Mouse (Mus musculus): ENCODE data around the gene Mmp2. TPM values are rescaled to one million over a fixed set of nuclear protein-coding genes. Genes with fewer than 3 reads are reported as not detected.
A peak's percentile ranks its signal among the peaks of the same experiment; 100 is the strongest.

The Mmp2 gene
- polyA plus RNA-seq, 1 experiment from 2014 or later, result 131 TPM

DNA sequence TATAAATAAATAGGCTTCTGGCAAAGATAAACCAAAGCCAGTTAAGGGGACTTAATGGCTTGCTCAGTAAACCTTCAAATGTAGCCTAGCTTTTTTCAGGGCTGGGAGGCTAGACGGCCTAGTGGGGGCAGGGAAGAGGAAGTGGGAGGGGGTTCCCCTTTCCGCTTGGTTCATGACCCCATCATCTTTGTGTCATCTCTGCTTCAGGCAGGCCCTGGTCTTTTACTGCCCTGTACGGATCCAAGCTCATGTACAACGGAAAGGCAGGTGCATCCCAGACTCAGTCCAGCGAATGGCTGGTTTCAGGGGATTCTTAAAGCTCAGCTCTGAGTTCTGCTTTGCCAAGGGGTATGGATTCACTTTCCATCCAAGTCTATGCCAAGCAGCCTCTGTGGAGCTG lies 4.7 kb upstream of the Mmp2 start:
- WGBS, result 72% methylated on average over 5 of the region's 5 CpGs

DNA sequence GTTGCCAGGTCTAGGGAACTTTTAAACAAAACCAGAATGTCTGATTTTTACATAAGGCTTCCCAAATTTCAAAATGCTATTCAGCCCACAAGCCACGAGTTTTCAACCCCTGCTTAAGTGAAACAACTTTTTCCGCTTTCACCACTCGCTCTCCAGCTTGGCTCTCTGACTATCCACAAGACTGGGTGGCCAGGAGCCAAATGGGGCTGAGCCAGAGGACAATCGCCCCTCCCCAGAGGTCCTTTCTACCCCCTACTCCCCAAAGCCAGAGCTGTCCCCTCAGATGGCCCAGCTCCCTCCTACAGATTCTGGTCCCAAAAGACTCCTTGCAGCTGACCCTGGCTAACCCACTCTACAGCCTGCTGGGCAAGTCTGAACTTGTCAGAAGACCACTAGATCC lies 1.1 kb upstream of the Mmp2 start:
- Histone ChIP-seq H3K27ac (replicated peaks in 1 of 2; ENCODE audit: control insufficient read depth in 1 of 2, insufficient read depth in 1 of 2, low read depth in 2 of 2, low read length in 2 of 2) (no peak overlapping the region; a peak in 1 of 4 replicates), H3K4me2 (ENCODE audit: low read length) (no peak overlapping the region)
- 47% methylated on average over 4 of the region's 4 CpGs for WGBS

More for the DNA sequence above, 4.7 kb upstream of the Mmp2 start:
- Histone ChIP-seq H3K27ac (replicated peaks in 1 of 2; ENCODE audit: control insufficient read depth in 1 of 2, insufficient read depth in 1 of 2, low read depth in 2 of 2, low read length in 2 of 2) (no peak overlapping the region), H3K9ac (ENCODE audit: low read length) (no peak overlapping the region), H3K4me2 (ENCODE audit: low read length) (no peak overlapping the region), H3K36me3 (ENCODE audit: control insufficient read depth, insufficient read depth, low read length) (no peaks in the 10 kb centered on the region), H3K4me1 (ENCODE audit: control insufficient read depth in 2 of 2, insufficient read depth in 2 of 2, low read length in 2 of 2) (peaks cover 2 to 7% of the 10 kb centered on the region in 2 experiments; a peak in 3 of 4 replicates), H3K9me3 (ENCODE audit: control insufficient read depth, low read length) (no peaks in the 10 kb centered on the region), H3K27me3 (ENCODE audit: control insufficient read depth, insufficient read depth, low read length) (peaks cover 15% of the 10 kb centered on the region), H3K4me3 (ENCODE audit: control insufficient read depth in 1 of 2, insufficient read depth in 1 of 2, low read depth in 1 of 2, low read length in 2 of 2) (no peak overlapping the region)
- ATAC-seq (ENCODE audit: insufficient number of reproducible peaks, insufficient read depth, low FRiP score, low read depth), result no peak

DNA sequence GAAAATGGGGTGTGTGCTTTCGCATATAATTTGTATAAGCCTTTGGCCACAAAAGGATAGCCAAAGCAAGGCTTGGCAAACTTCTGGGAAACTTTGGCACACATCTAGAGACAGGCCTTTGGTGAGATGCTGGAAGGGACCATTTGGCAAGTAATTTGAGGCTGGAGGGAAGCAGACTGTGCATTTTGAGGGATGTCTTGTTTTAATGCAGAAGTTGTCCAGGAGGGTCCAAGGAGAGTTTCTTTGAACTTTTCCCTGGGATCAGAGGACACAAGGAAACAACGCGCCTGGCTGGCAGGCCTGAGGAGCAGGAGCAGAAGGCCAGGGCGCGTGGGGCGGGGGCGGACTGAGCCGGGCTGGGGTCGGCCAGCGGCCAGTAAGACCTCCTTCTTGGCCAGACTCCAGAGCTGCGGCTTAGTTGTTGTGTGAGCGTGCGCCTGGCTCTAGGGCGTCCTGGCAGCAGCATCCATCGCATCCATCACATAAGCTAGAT lies 1.2 kb downstream of the Mmp2 start:
- Histone ChIP-seq H3K4me2 (ENCODE audit: low read length) (peak overlapping the region; percentile 68), H3K9me3 (ENCODE audit: control insufficient read depth, low read length) (no peaks in the 10 kb centered on the region), H3K4me3 (ENCODE audit: control insufficient read depth in 1 of 2, insufficient read depth in 1 of 2, low read depth in 1 of 2, low read length in 2 of 2) (peak overlapping the region; percentile 17 to 52), H3K36me3 (ENCODE audit: control insufficient read depth, insufficient read depth, low read length) (peaks cover 17% of the 10 kb centered on the region; the same call in 1 of the 2 replicates), H3K27me3 (ENCODE audit: control insufficient read depth, insufficient read depth, low read length) (peaks cover 25% of the 10 kb centered on the region), H3K27ac (replicated peaks in 1 of 2; ENCODE audit: control insufficient read depth in 1 of 2, insufficient read depth in 1 of 2, low read depth in 2 of 2, low read length in 2 of 2) (peak overlapping the region in 1 of 2 experiments; percentile 73; a peak in 2 of 4 replicates), H3K9ac (ENCODE audit: low read length) (peak overlapping the region; percentile 78; the same call in 1 of the 2 replicates), H3K4me1 (ENCODE audit: control insufficient read depth in 2 of 2, insufficient read depth in 2 of 2, low read length in 2 of 2) (peaks cover 2 to 7% of the 10 kb centered on the region in 2 experiments; a peak in 2 of 4 replicates)
- WGBS, result 47% methylated on average over 15 of the region's 15 CpGs
- 0 out of 2 replicates have a peak, but pooled peaks have one; percentile 32 for ATAC-seq (ENCODE audit: insufficient number of reproducible peaks, insufficient read depth, low FRiP score, low read depth)

More for the DNA sequence above, 1.1 kb upstream of the Mmp2 start:
- Histone ChIP-seq H3K4me3 (ENCODE audit: control insufficient read depth in 1 of 2, insufficient read depth in 1 of 2, low read depth in 1 of 2, low read length in 2 of 2) (no peak overlapping the region), H3K4me1 (ENCODE audit: control insufficient read depth in 2 of 2, insufficient read depth in 2 of 2, low read length in 2 of 2) (peaks cover 2 to 7% of the 10 kb centered on the region in 2 experiments; a peak in 3 of 4 replicates), H3K36me3 (ENCODE audit: control insufficient read depth, insufficient read depth, low read length) (no peaks in the 10 kb centered on the region), H3K9ac (ENCODE audit: low read length) (no peak overlapping the region), H3K9me3 (ENCODE audit: control insufficient read depth, low read length) (no peaks in the 10 kb centered on the region), H3K27me3 (ENCODE audit: control insufficient read depth, insufficient read depth, low read length) (peaks cover 25% of the 10 kb centered on the region)
- no peak for ATAC-seq (ENCODE audit: insufficient number of reproducible peaks, insufficient read depth, low FRiP score, low read depth)

DNA sequence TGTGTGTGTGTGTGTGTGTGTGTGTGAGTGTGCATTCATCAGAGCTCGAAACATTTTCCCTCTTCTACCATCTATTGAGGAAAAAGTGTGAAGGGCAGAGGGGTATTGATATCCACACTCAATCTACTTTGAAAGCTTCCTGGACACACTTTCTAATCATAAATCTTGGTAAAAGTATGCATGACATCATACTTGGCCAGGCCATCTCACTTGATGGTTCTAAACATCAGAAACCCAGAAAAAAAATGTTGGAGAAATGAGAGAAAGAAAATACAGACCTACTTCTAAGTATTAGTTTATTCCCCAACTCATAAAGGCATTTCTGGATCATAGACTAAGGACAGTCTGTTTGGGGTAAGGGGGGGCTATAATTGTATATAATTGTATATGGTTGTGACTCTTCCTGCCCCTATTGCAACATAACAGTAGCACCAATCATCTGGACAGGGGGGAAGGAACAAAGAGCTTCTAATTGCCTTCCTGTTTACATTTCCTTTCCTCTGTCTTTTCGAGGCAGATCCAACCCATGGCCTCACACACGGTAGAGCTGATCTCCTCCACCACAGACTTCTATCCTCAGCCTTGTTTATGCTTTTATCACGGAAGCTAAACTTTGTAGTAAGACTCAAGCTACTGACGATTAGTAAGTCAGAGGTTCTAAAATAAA lies 7.1 kb downstream of the Mmp2 start:
- Histone ChIP-seq H3K9ac (ENCODE audit: low read length) (no peak overlapping the region), H3K36me3 (ENCODE audit: control insufficient read depth, insufficient read depth, low read length) (peaks cover 52% of the 10 kb centered on the region), H3K27ac (replicated peaks in 1 of 2; ENCODE audit: control insufficient read depth in 1 of 2, insufficient read depth in 1 of 2, low read depth in 2 of 2, low read length in 2 of 2) (no peak overlapping the region), H3K4me1 (ENCODE audit: control insufficient read depth in 2 of 2, insufficient read depth in 2 of 2, low read length in 2 of 2) (no peaks in the 10 kb centered on the region), H3K9me3 (ENCODE audit: control insufficient read depth, low read length) (no peaks in the 10 kb centered on the region), H3K4me3 (ENCODE audit: control insufficient read depth in 1 of 2, insufficient read depth in 1 of 2, low read depth in 1 of 2, low read length in 2 of 2) (no peak overlapping the region), H3K4me2 (ENCODE audit: low read length) (no peak overlapping the region), H3K27me3 (ENCODE audit: control insufficient read depth, insufficient read depth, low read length) (no peaks in the 10 kb centered on the region)
- WGBS, result 55% methylated on average over 5 of the region's 5 CpGs
- ATAC-seq (ENCODE audit: insufficient number of reproducible peaks, insufficient read depth, low FRiP score, low read depth), result no peak

DNA sequence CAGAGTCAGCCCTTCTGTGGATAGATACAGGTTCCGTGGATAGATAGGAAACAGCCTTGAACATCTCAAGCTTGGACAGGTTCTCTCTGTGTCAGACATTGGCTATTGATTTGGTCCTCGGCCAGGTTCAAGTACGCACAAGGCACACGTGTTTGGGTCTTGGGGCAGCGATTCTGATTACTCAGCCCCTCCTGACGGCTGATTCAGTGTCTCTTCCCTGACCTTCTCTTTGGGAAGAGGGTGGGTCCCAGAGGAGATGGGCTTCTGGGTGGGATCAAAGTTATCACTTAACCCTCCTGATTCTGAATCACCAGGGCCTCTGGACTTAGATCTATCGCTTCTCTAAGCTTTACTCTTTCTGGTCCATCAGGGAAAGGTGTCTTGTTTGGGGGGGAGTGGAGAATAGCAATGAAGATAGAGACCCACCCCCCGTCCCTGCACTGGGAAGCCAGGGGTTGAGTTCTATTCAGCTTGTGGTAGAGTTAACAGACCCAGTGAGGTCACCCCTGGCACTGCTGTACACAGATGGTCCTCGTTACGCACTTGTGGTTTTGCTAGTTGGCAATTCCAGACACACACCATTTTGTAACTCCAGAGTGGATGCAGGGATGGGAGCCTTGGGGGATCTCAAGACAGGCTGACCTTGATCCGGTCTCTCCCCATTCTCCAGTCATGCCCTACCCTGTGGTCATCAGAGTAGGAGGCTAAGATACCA lies 7.9 kb downstream of the Mmp2 start:
- Histone ChIP-seq H3K27me3 (ENCODE audit: control insufficient read depth, insufficient read depth, low read length) (no peaks in the 10 kb centered on the region), H3K9me3 (ENCODE audit: control insufficient read depth, low read length) (no peaks in the 10 kb centered on the region), H3K4me1 (ENCODE audit: control insufficient read depth in 2 of 2, insufficient read depth in 2 of 2, low read length in 2 of 2) (no peaks in the 10 kb centered on the region), H3K9ac (ENCODE audit: low read length) (no peak overlapping the region), H3K36me3 (ENCODE audit: control insufficient read depth, insufficient read depth, low read length) (peaks cover 59% of the 10 kb centered on the region), H3K4me2 (ENCODE audit: low read length) (no peak overlapping the region), H3K27ac (replicated peaks in 1 of 2; ENCODE audit: control insufficient read depth in 1 of 2, insufficient read depth in 1 of 2, low read depth in 2 of 2, low read length in 2 of 2) (no peak overlapping the region), H3K4me3 (ENCODE audit: control insufficient read depth in 1 of 2, insufficient read depth in 1 of 2, low read depth in 1 of 2, low read length in 2 of 2) (no peak overlapping the region)
- WGBS, result 81% methylated on average over 11 of the region's 11 CpGs
- ATAC-seq (ENCODE audit: insufficient number of reproducible peaks, insufficient read depth, low FRiP score, low read depth), result no peak

DNA sequence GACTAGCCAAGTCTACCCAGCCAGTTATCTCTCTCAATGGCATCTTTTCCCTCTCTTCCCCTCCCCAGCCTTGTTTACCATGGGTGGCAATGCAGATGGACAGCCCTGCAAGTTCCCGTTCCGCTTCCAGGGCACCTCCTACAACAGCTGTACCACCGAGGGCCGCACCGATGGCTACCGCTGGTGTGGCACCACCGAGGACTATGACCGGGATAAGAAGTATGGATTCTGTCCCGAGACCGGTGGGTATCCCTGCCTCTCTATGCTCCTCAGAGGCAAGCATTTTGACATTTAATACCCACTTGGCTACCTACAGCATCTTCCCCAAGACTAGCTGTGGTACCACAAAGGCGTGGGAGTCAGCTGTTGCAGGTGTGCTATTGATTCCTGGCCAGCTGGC lies 8.8 kb downstream of the Mmp2 start:
- no peak overlapping the region for H3K9ac ChIP-seq (ENCODE audit: low read length)
- 88% methylated on average over 11 of the region's 11 CpGs for WGBS
- no peak overlapping the region for H3K4me3 ChIP-seq (ENCODE audit: control insufficient read depth in 1 of 2, insufficient read depth in 1 of 2, low read depth in 1 of 2, low read length in 2 of 2)
- no peaks in the 10 kb centered on the region for H3K4me1 ChIP-seq (ENCODE audit: control insufficient read depth in 2 of 2, insufficient read depth in 2 of 2, low read length in 2 of 2)
- H3K27me3 ChIP-seq (ENCODE audit: control insufficient read depth, insufficient read depth, low read length), result no peaks in the 10 kb centered on the region
- ATAC-seq (ENCODE audit: insufficient number of reproducible peaks, insufficient read depth, low FRiP score, low read depth), result no peak
- H3K9me3 ChIP-seq (ENCODE audit: control insufficient read depth, low read length), result no peaks in the 10 kb centered on the region
- no peak overlapping the region for H3K4me2 ChIP-seq (ENCODE audit: low read length)
- H3K27ac ChIP-seq (replicated peaks in 1 of 2; ENCODE audit: control insufficient read depth in 1 of 2, insufficient read depth in 1 of 2, low read depth in 2 of 2, low read length in 2 of 2), result no peak overlapping the region
- H3K36me3 ChIP-seq (ENCODE audit: control insufficient read depth, insufficient read depth, low read length), result peaks cover 68% of the 10 kb centered on the region

DNA sequence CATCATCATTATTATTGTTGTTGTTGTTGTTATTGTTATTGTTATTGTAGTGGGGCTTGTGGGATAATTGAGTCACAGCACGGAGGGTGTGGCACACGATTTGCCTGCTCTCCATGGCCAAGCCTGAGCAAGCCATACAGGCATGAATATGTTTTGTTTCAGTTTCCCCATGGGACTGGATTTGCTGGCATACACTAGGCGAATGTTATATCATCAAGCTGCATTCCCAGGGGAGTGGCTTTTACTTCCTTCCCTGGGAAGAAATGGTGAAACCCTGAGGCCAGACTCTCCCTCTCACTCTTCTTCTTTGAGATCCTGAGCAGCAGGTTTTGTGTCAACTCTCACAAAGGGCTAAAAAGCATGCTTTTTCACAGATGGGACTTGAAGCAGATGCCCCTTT lies 11.5 kb downstream of the Mmp2 start:
- H3K9ac ChIP-seq (ENCODE audit: low read length), result no peak overlapping the region
- 65% methylated on average over 3 of the region's 3 CpGs for WGBS

More for the DNA sequence above, 11.5 kb downstream of the Mmp2 start:
- no peak overlapping the region for H3K27ac ChIP-seq (replicated peaks in 1 of 2; ENCODE audit: control insufficient read depth in 1 of 2, insufficient read depth in 1 of 2, low read depth in 2 of 2, low read length in 2 of 2)
- ATAC-seq (ENCODE audit: insufficient number of reproducible peaks, insufficient read depth, low FRiP score, low read depth), result no peak
- H3K27me3 ChIP-seq (ENCODE audit: control insufficient read depth, insufficient read depth, low read length), result no peaks in the 10 kb centered on the region
- no peaks in the 10 kb centered on the region for H3K9me3 ChIP-seq (ENCODE audit: control insufficient read depth, low read length)
- no peak overlapping the region for H3K4me2 ChIP-seq (ENCODE audit: low read length)
- H3K4me3 ChIP-seq (ENCODE audit: control insufficient read depth in 1 of 2, insufficient read depth in 1 of 2, low read depth in 1 of 2, low read length in 2 of 2), result no peak overlapping the region
- no peaks in the 10 kb centered on the region for H3K4me1 ChIP-seq (ENCODE audit: control insufficient read depth in 2 of 2, insufficient read depth in 2 of 2, low read length in 2 of 2)
- H3K36me3 ChIP-seq (ENCODE audit: control insufficient read depth, insufficient read depth, low read length), result peaks cover 65% of the 10 kb centered on the region

Data from heart, embryonic 14.5 days (tissue).